Mouse (Mus musculus) mouse embryonic stem cell (cell line): ENCODE results near the gene Cdh5.

Experiments
- in situ Hi-C, 2 experiments: fragments of 300-500 bp; cut with MboI; formaldehyde crosslinking; loops; 1 replicate in 1 of 2; 3 replicates in 1 of 2; pipeline ENCODE4 v1.14.3; 2019 to 2020; ENCODE audit warnings: low sequenced_read_pairs in 2 of 2, low pct_unique_long_range_greater_than_20kb in 1 of 2, mixed read lengths in 1 of 2; ENCODE audit not compliant: unreplicated experiment in 1 of 2

Gene Cdh5

GRCm38 (mm10) chr8:104171050-104171620 is 69.7 kb downstream of the Cdh5 start:
- in situ Hi-C loops, result no loop called here

- in situ Hi-C loops, result no loop called here
Observed at GRCm38 (mm10) chr8:104172420-104172819, 71.0 kb downstream of the Cdh5 start.

GRCm38 (mm10) chr8:104175848-104176527 is 74.6 kb downstream of the Cdh5 start:
- in situ Hi-C loops, result no loop called here

GRCm38 (mm10) chr8:104177054-104177453 is 75.6 kb downstream of the Cdh5 start:
- in situ Hi-C loops, result no loop called here

- in situ Hi-C loops, result no loop called here
Observed at GRCm38 (mm10) chr8:104184905-104185304, 83.5 kb downstream of the Cdh5 start.

- in situ Hi-C loops, result no loop called here
Observed at GRCm38 (mm10) chr8:104186827-104187226, 85.4 kb downstream of the Cdh5 start.

- in situ Hi-C loops, result no loop called here
Observed at GRCm38 (mm10) chr8:104187622-104188021, 86.2 kb downstream of the Cdh5 start.

- in situ Hi-C loops, result no loop called here
Observed at GRCm38 (mm10) chr8:104188459-104188858, 87.0 kb downstream of the Cdh5 start.

- in situ Hi-C loops, result no loop called here
Observed at GRCm38 (mm10) chr8:104190777-104191468, 89.5 kb downstream of the Cdh5 start.

- in situ Hi-C loops, result no loop called here
Observed at GRCm38 (mm10) chr8:104191496-104191895, 90.1 kb downstream of the Cdh5 start.
